Mouse (Mus musculus) ES-E14 (cell line): ENCODE results near the gene Csf3.

Experiments
- HCFC1 ChIP-seq: IDR thresholded peaks from 2 replicates; pipeline ENCODE4 v1.6.1; 2012; ENCODE audit warnings: low read length, inconsistent platforms, borderline replicate concordance; ENCODE audit not compliant: insufficient read depth
- ZC3H11A ChIP-seq: IDR thresholded peaks from 2 replicates; pipeline ENCODE4 v1.6.1; 2012; ENCODE audit warnings: low read depth, mild to moderate bottlenecking, inconsistent platforms, low read length, borderline replicate concordance

DNA sequence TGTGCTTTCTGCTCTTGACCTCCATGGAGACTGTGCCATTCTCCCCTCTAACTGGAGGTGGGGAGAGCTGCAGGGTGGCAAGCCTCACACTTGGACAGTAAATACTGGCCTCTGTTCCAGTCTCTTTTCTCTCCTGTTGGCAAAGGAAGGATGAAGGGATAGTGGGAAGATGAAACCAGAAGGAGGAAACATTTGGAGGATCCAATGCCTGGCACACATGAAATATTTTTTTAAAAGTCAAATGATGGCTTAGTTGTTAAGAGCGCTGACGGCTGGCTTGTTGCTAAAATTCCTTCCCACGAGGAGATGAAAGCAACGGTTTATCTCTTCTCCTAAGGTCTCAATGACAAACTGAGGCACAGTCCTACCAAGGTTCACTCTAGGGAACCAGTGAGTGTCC is 34.0 kb downstream of the Csf3 start:
- TF ChIP-seq ZC3H11A (no peak), HCFC1 (no peak)
